Mouse (Mus musculus) left cerebral cortex, postnatal 14 days (tissue): ENCODE data around the gene Arv1. TPM values are rescaled to one million over a fixed set of nuclear protein-coding genes. Genes with fewer than 3 reads are reported as not detected.

Source experiments
- DNase-seq, 2 experiments: peaks; one replicate each; pipeline ENCODE4 v3.0.0; 2021 to 2022; ENCODE audit warnings: low spot score in 2 of 2, mixed read lengths in 1 of 2
- intact Hi-C: fragments of 180-260 bp; cut with DNase I; formaldehyde crosslinking; loops from one replicate; pipeline ENCODE4 v1.15.1; 2025
- long read RNA-seq, 2 experiments: library from polyadenylated mRNA; stranded (forward); transcript quantifications; one replicate each; pipeline ENCODE4 v2.0.0; 2021
- total RNA-seq, 2 experiments: library from RNA; stranded (reverse); gene quantifications; 2 replicates each; pipeline ENCODE4 v1.2.3; 2021

The Arv1 gene
- total RNA-seq: 10 to 100 TPM; 11.0 to 14.8 TPM
- long read RNA-seq, experiment 1, partial matches to known transcripts: 4 of 14 reads
- long read RNA-seq, experiment 1, other reads (novel, unspliced or antisense): 10 of 14 reads
- long read RNA-seq, experiment 2, partial matches to known transcripts: 4 of 8 reads
- long read RNA-seq, experiment 2, other reads (novel, unspliced or antisense): 4 of 8 reads

- intact Hi-C loops: no loop called here
- peak; percentile 95 to 98 for DNase-seq
Observed at GRCm38 (mm10) chr8:124721862-124722515, at the start of gene Arv1, which contains the start of gene Ttc13. TSS of gene Arv1 (plus strand) at chr8:124722139. TSS of gene Ttc13 (minus strand) at chr8:124721983.

- DNase-seq: no peak
- intact Hi-C loops: no loop called here
Observed at GRCm38 (mm10) chr8:124672345-124672744, 49.6 kb upstream of the Arv1 start.

- intact Hi-C loops: loop anchor here (1.0 kb wide), 1 partner anchor 59 kb away; no protein-coding TSS in a partner anchor
- no peak for DNase-seq
Observed at GRCm38 (mm10) chr8:124676661-124677060, 45.3 kb upstream of the Arv1 start.

GRCm38 (mm10) chr8:124677078-124677477 lies 44.9 kb upstream of the Arv1 start:
- intact Hi-C loops: loop anchor here (1.0 kb wide), 1 partner anchor 60 kb away; no protein-coding TSS in a partner anchor
- no peak for DNase-seq

GRCm38 (mm10) chr8:124677486-124677885 lies 44.5 kb upstream of the Arv1 start:
- intact Hi-C loops: loop anchor here (1.0 kb wide), 1 partner anchor 60 kb away; no protein-coding TSS in a partner anchor
- peak; percentile 92 to 97 for DNase-seq

- DNase-seq: no peak
- intact Hi-C loops: no loop called here
Observed at GRCm38 (mm10) chr8:124678246-124678645, 43.7 kb upstream of the Arv1 start.

- no peak for DNase-seq
- intact Hi-C loops: no loop called here
Observed at GRCm38 (mm10) chr8:124681077-124681791, 40.7 kb upstream of the Arv1 start.

- no peak for DNase-seq
- intact Hi-C loops: no loop called here
Observed at GRCm38 (mm10) chr8:124681792-124682157, 40.2 kb upstream of the Arv1 start.

GRCm38 (mm10) chr8:124682218-124682617 lies 39.7 kb upstream of the Arv1 start:
- intact Hi-C loops: no loop called here
- DNase-seq: no peak

GRCm38 (mm10) chr8:124688899-124689298 lies 33.0 kb upstream of the Arv1 start:
- intact Hi-C loops: no loop called here
- no peak for DNase-seq

GRCm38 (mm10) chr8:124691706-124692105 lies 30.2 kb upstream of the Arv1 start:
- intact Hi-C loops: no loop called here

GRCm38 (mm10) chr8:124695424-124696100 lies 26.4 kb upstream of the Arv1 start:
- intact Hi-C loops: no loop called here
- no peak for DNase-seq

More at GRCm38 (mm10) chr8:124691706-124692105, 30.2 kb upstream of the Arv1 start:
- no peak for DNase-seq

GRCm38 (mm10) chr8:124700271-124700670 lies 21.7 kb upstream of the Arv1 start:
- intact Hi-C loops: no loop called here
- no peak for DNase-seq

GRCm38 (mm10) chr8:124701023-124701422 lies 20.9 kb upstream of the Arv1 start:
- DNase-seq: no peak
- intact Hi-C loops: no loop called here

- DNase-seq: peak in 1 of 2 experiments; percentile 61
- intact Hi-C loops: no loop called here
Observed at GRCm38 (mm10) chr8:124702183-124702582, 19.8 kb upstream of the Arv1 start.

GRCm38 (mm10) chr8:124703526-124703925 lies 18.4 kb upstream of the Arv1 start:
- no peak for DNase-seq

GRCm38 (mm10) chr8:124704376-124704775 lies 17.6 kb upstream of the Arv1 start:
- DNase-seq: peak in 1 of 2 experiments; percentile 34
- intact Hi-C loops: no loop called here

More at GRCm38 (mm10) chr8:124703526-124703925, 18.4 kb upstream of the Arv1 start:
- intact Hi-C loops: no loop called here

- intact Hi-C loops: no loop called here
- no peak for DNase-seq
Observed at GRCm38 (mm10) chr8:124705823-124706222, 16.1 kb upstream of the Arv1 start.

- DNase-seq: no peak
- intact Hi-C loops: no loop called here
Observed at GRCm38 (mm10) chr8:124713207-124713606, 8.7 kb upstream of the Arv1 start.

GRCm38 (mm10) chr8:124715736-124716135 lies 6.2 kb upstream of the Arv1 start:
- intact Hi-C loops: no loop called here
- DNase-seq: no peak
